Mouse (Mus musculus): ENCODE results near the gene Bpifb2. TPM values are rescaled to one million over a fixed set of nuclear protein-coding genes. Genes with fewer than 3 reads are reported as not detected.
"Not testable (repeated sequence)": the region's sequence is repeated elsewhere in the genome, so short reads cannot be mapped to it uniquely, and the experiment has no call there.

Gene Bpifb2
- polyA plus RNA-seq (2012; rRNA removed) = not detected in 2 replicates

- H3K36me3 ChIP-seq (ENCODE audit: control insufficient read depth, insufficient read depth, low read length) = no peaks in the 10 kb centered on the region
- no peak within 1 kb of the TSS for H3K4me3 ChIP-seq (ENCODE audit: insufficient read depth, low read depth, low read length)
- no peak for DNase-seq
- H3K27ac ChIP-seq (ENCODE audit: insufficient read depth, low read depth, low read length) = no peak within 1 kb of the TSS
- no peak for TF ChIP-seq POLR2A (IDR thresholded peaks at IDR 0.05; ENCODE audit: low read depth, low read length)
- no peak for TF ChIP-seq CTCF (conservative IDR thresholded peaks at IDR 0.05; ENCODE audit: insufficient read depth, insufficient read length, low read depth, low read length)
- 61% methylated on average over 9 of the region's 9 CpGs for WGBS
- no peaks in the 10 kb centered on the region for H3K4me1 ChIP-seq (ENCODE audit: control insufficient read depth, insufficient read depth, low read length)
- H3K27me3 ChIP-seq (replicated peaks; ENCODE audit: control insufficient read depth, insufficient read depth, low read length) = no peaks in the 10 kb centered on the region
Measured at GRCm38 (mm10) chr2:153874745-153875144, at the start of gene Bpifb2. Gene Bpifb2, plus strand, starts transcription at chr2:153875045.

- H3K36me3 ChIP-seq (ENCODE audit: control insufficient read depth, insufficient read depth, low read length); H3K4me3 ChIP-seq (ENCODE audit: insufficient read depth, low read depth, low read length); H3K27me3 ChIP-seq (replicated peaks; ENCODE audit: control insufficient read depth, insufficient read depth, low read length); DNase-seq; H3K4me1 ChIP-seq (ENCODE audit: control insufficient read depth, insufficient read depth, low read length); H3K27ac ChIP-seq (ENCODE audit: insufficient read depth, low read depth, low read length): not testable (repeated sequence)
- WGBS = 76% methylated on average over 32 of the region's 32 CpGs
Measured at GRCm38 (mm10) chr2:153825900-153826299, 48.9 kb upstream of the Bpifb2 start.

GRCm38 (mm10) chr2:153827171-153827830 is 47.5 kb upstream of the Bpifb2 start:
- WGBS = 65% methylated on average over 8 of the region's 8 CpGs
- TF ChIP-seq CTCF (conservative IDR thresholded peaks at IDR 0.05; ENCODE audit: insufficient read depth, insufficient read length, low read depth, low read length) = no peak
- TF ChIP-seq POLR2A (IDR thresholded peaks at IDR 0.05; ENCODE audit: low read depth, low read length) = no peak
- H3K27ac ChIP-seq (ENCODE audit: insufficient read depth, low read depth, low read length) = no peak overlapping the region
- no peaks in the 10 kb centered on the region for H3K36me3 ChIP-seq (ENCODE audit: control insufficient read depth, insufficient read depth, low read length)
- H3K27me3 ChIP-seq (replicated peaks; ENCODE audit: control insufficient read depth, insufficient read depth, low read length) = no peaks in the 10 kb centered on the region
- no peaks in the 10 kb centered on the region for H3K4me1 ChIP-seq (ENCODE audit: control insufficient read depth, insufficient read depth, low read length)
- no peak for DNase-seq
- H3K4me3 ChIP-seq (ENCODE audit: insufficient read depth, low read depth, low read length) = no peak overlapping the region

- TF ChIP-seq CTCF (conservative IDR thresholded peaks at IDR 0.05; ENCODE audit: insufficient read depth, insufficient read length, low read depth, low read length) (no peak), POLR2A (IDR thresholded peaks at IDR 0.05; ENCODE audit: low read depth, low read length) (no peak)
- 78% methylated on average over 7 of the region's 7 CpGs for WGBS
- Histone ChIP-seq H3K27me3 (replicated peaks; ENCODE audit: control insufficient read depth, insufficient read depth, low read length) (no peaks in the 10 kb centered on the region), H3K36me3 (ENCODE audit: control insufficient read depth, insufficient read depth, low read length) (no peaks in the 10 kb centered on the region), H3K4me3 (ENCODE audit: insufficient read depth, low read depth, low read length) (no peak overlapping the region), H3K4me1 (ENCODE audit: control insufficient read depth, insufficient read depth, low read length) (no peaks in the 10 kb centered on the region), H3K27ac (ENCODE audit: insufficient read depth, low read depth, low read length) (no peak overlapping the region)
- no peak for DNase-seq
Measured at GRCm38 (mm10) chr2:153828704-153829103, 46.1 kb upstream of the Bpifb2 start.

- Histone ChIP-seq H3K27me3 (replicated peaks; ENCODE audit: control insufficient read depth, insufficient read depth, low read length) (no peaks in the 10 kb centered on the region), H3K4me3 (ENCODE audit: insufficient read depth, low read depth, low read length) (no peak overlapping the region), H3K4me1 (ENCODE audit: control insufficient read depth, insufficient read depth, low read length) (no peaks in the 10 kb centered on the region), H3K27ac (ENCODE audit: insufficient read depth, low read depth, low read length) (no peak overlapping the region), H3K36me3 (ENCODE audit: control insufficient read depth, insufficient read depth, low read length) (no peaks in the 10 kb centered on the region)
- TF ChIP-seq POLR2A (IDR thresholded peaks at IDR 0.05; ENCODE audit: low read depth, low read length) (no peak), CTCF (conservative IDR thresholded peaks at IDR 0.05; ENCODE audit: insufficient read depth, insufficient read length, low read depth, low read length) (no peak)
- no peak for DNase-seq
- 86% methylated on average over 8 of the region's 8 CpGs for WGBS
Measured at GRCm38 (mm10) chr2:153833291-153833690, 41.6 kb upstream of the Bpifb2 start.

GRCm38 (mm10) chr2:153842854-153843253 is 32.0 kb upstream of the Bpifb2 start:
- WGBS = 75% methylated on average over 8 of the region's 8 CpGs
- TF ChIP-seq CTCF (conservative IDR thresholded peaks at IDR 0.05; ENCODE audit: insufficient read depth, insufficient read length, low read depth, low read length) = no peak
- TF ChIP-seq POLR2A (IDR thresholded peaks at IDR 0.05; ENCODE audit: low read depth, low read length) = no peak
- no peaks in the 10 kb centered on the region for H3K36me3 ChIP-seq (ENCODE audit: control insufficient read depth, insufficient read depth, low read length)

GRCm38 (mm10) chr2:153848389-153848788 is 26.5 kb upstream of the Bpifb2 start:
- TF ChIP-seq CTCF (conservative IDR thresholded peaks at IDR 0.05; ENCODE audit: insufficient read depth, insufficient read length, low read depth, low read length) (no peak), POLR2A (IDR thresholded peaks at IDR 0.05; ENCODE audit: low read depth, low read length) (no peak)
- Histone ChIP-seq H3K27ac (ENCODE audit: insufficient read depth, low read depth, low read length) (no peak overlapping the region), H3K4me1 (ENCODE audit: control insufficient read depth, insufficient read depth, low read length) (no peaks in the 10 kb centered on the region), H3K27me3 (replicated peaks; ENCODE audit: control insufficient read depth, insufficient read depth, low read length) (no peaks in the 10 kb centered on the region), H3K4me3 (ENCODE audit: insufficient read depth, low read depth, low read length) (no peak overlapping the region), H3K36me3 (ENCODE audit: control insufficient read depth, insufficient read depth, low read length) (no peaks in the 10 kb centered on the region)
- no peak for DNase-seq
- 57% methylated on average over 3 of the region's 3 CpGs for WGBS

More at GRCm38 (mm10) chr2:153842854-153843253, 32.0 kb upstream of the Bpifb2 start:
- H3K4me1 ChIP-seq (ENCODE audit: control insufficient read depth, insufficient read depth, low read length) = no peaks in the 10 kb centered on the region
- H3K4me3 ChIP-seq (ENCODE audit: insufficient read depth, low read depth, low read length) = no peak overlapping the region
- no peak for DNase-seq
- no peak overlapping the region for H3K27ac ChIP-seq (ENCODE audit: insufficient read depth, low read depth, low read length)
- no peaks in the 10 kb centered on the region for H3K27me3 ChIP-seq (replicated peaks; ENCODE audit: control insufficient read depth, insufficient read depth, low read length)
